Mouse (Mus musculus) stomach, embryonic 14.5 days (tissue): ENCODE data around the gene Gmds. TPM values are rescaled to one million over a fixed set of nuclear protein-coding genes. Genes with fewer than 3 reads are reported as not detected.

ENCODE experiments used
- ATAC-seq: fragments of 200-750 bp; cut with Nextera tagmentation; 2 replicates; pipeline ENCODE4 v1.8.0; 2017; ENCODE audit warnings: low read depth, moderate TSS enrichment; ENCODE audit not compliant: insufficient number of reproducible peaks, insufficient read depth, low FRiP score
- H3K27ac ChIP-seq: fragments of 300-500 bp; sonication (generic); 2 replicates; pipeline ENCODE4 v1.5.1; 2014; ENCODE audit warnings: mild to moderate bottlenecking, low read length, moderate library complexity, mixed read lengths
- H3K27me3 ChIP-seq: fragments of 300-500 bp; sonication (generic); 2 replicates; pipeline ENCODE4 v1.6.1; 2014; ENCODE audit warnings: low read length, control low read depth, mixed read lengths; ENCODE audit not compliant: control insufficient read depth, insufficient read depth
- H3K36me3 ChIP-seq: fragments of 300-500 bp; sonication (generic); 2 replicates; pipeline ENCODE4 v1.6.1; 2014; ENCODE audit warnings: mild to moderate bottlenecking, control low read depth, low read length, moderate library complexity, mixed read lengths; ENCODE audit not compliant: control insufficient read depth, insufficient read depth
- H3K4me1 ChIP-seq: fragments of 300-500 bp; sonication (generic); 2 replicates; pipeline ENCODE4 v1.6.1; 2014; ENCODE audit warnings: low read length, control low read depth, mixed read lengths; ENCODE audit not compliant: control insufficient read depth, insufficient read depth
- H3K4me2 ChIP-seq: fragments of 300-500 bp; sonication (generic); replicated peaks from 2 replicates; pipeline ENCODE4 v1.6.1; 2014; ENCODE audit warnings: low read depth, low read length, control low read depth
- H3K4me3 ChIP-seq: fragments of 300-500 bp; sonication (generic); 2 replicates; pipeline ENCODE4 v1.5.1; 2014; ENCODE audit warnings: low read depth, low read length, control low read depth
- H3K9ac ChIP-seq: fragments of 300-500 bp; sonication (generic); replicated peaks from 2 replicates; pipeline ENCODE4 v1.6.1; 2014; ENCODE audit warnings: low read depth, mild to moderate bottlenecking, control low read depth, low read length, moderate library complexity, mixed read lengths
- H3K9me3 ChIP-seq: fragments of 300-500 bp; sonication (generic); 2 replicates; pipeline ENCODE4 v1.6.1; 2016; ENCODE audit warnings: low read depth, low read length, control low read depth; ENCODE audit not compliant: control insufficient read depth
- WGBS: fragments of 180-500 bp; shearing (Covaris S2); extraction: QIAGEN DNeasy Blood & Tissue Kit; methylation state at CpG from one replicate; pipeline ENCODE4 v1.1.7; 2014; 5-methylcytosine and 5-hydroxymethylcytosine counted together
- polyA plus RNA-seq: library from polyadenylated mRNA; unstranded; fragments of >200 nt; fragmentation: Nextera tagmentation; extraction: Ambion mirVana; gene quantifications from 2 replicates; pipeline ENCODE4 v1.2.1, GENCODE M21; 2014

Gmds gene
- polyA plus RNA-seq, 1 experiment from 2014 or later, result 47.8 TPM

GRCm38 (mm10) chr13:31835802-31836201 is 502.7 kb downstream of the Gmds start:
- no peak overlapping the region for H3K27ac ChIP-seq
- ATAC-seq, result no peak
- no peaks in the 10 kb centered on the region for H3K4me1 ChIP-seq
- no peaks in the 10 kb centered on the region for H3K36me3 ChIP-seq
- no peaks in the 10 kb centered on the region for H3K27me3 ChIP-seq
- H3K4me2 ChIP-seq, result no peak overlapping the region
- 64% methylated on average over 4 of the region's 4 CpGs for WGBS
- no peaks in the 10 kb centered on the region for H3K9me3 ChIP-seq
- H3K9ac ChIP-seq, result no peak overlapping the region
- no peak overlapping the region for H3K4me3 ChIP-seq

DNA sequence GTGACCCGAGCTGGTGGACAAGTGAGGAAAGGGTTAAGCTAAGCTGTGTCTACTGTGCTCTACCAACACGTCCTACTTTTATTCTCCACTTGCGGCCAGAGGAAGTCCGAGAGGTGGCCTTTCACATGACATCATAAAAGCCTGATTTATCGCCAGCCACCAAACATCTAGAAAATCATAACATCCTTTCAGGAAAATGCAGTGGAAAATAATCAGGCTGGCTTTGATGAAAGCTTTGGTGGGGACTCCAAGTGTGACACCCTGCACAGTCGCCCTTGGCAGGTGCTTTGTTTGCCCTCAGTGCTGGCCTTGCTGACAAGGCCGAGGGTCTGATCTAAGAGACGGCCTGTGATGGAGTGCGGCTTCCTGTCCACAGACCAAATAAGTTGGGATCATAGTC is 508.2 kb downstream of the Gmds start:
- H3K4me1 ChIP-seq, result no peaks in the 10 kb centered on the region
- H3K27me3 ChIP-seq, result no peaks in the 10 kb centered on the region
- no peaks in the 10 kb centered on the region for H3K36me3 ChIP-seq
- H3K9me3 ChIP-seq, result no peaks in the 10 kb centered on the region
- no peak overlapping the region for H3K4me3 ChIP-seq
- WGBS, result 46% methylated on average over 9 of the region's 9 CpGs
- ATAC-seq, result no peak
- H3K27ac ChIP-seq, result no peak overlapping the region
- H3K9ac ChIP-seq, result no peak overlapping the region
- H3K4me2 ChIP-seq, result no peak overlapping the region

GRCm38 (mm10) chr13:31828446-31828845 is 510.1 kb downstream of the Gmds start:
- H3K4me2 ChIP-seq, result no peak overlapping the region
- 0 out of 2 replicates have a peak, but pooled peaks cover 2% of the 10 kb centered on the region for H3K27me3 ChIP-seq
- H3K4me3 ChIP-seq, result no peak overlapping the region
- no peaks in the 10 kb centered on the region for H3K9me3 ChIP-seq
- no peaks in the 10 kb centered on the region for H3K4me1 ChIP-seq
- no peaks in the 10 kb centered on the region for H3K36me3 ChIP-seq
- 85% methylated on average over 4 of the region's 4 CpGs for WGBS
- no peak overlapping the region for H3K9ac ChIP-seq
- no peak overlapping the region for H3K27ac ChIP-seq
- ATAC-seq, result no peak

DNA sequence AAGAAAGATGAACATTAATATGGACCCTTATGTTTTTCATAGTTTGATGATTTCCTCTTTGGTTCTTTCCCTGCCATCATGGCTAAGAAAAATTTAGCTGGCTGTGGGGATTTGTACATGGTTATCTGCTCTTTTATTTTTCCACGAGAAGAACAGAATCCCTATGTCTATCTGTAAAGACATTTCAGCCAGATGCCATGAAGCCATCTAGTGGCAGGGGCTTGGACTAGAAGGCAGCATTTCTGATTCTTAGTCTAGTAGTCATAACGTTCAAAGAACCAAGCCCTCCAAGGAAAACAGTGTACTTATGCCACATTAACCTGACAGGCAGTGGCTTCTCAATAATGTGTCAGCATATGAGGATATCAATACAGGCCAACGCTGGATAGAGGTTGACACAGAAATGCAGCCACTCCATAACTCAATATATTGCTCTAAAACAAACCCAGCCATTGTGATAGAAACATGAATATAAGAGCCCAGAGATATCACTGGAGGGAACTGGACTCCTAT is 510.7 kb downstream of the Gmds start:
- Histone ChIP-seq H3K27me3 (0 out of 2 replicates have a peak, but pooled peaks cover 2% of the 10 kb centered on the region), H3K4me2 (no peak overlapping the region), H3K9ac (no peak overlapping the region), H3K4me3 (no peak overlapping the region), H3K4me1 (no peaks in the 10 kb centered on the region), H3K27ac (no peak overlapping the region), H3K9me3 (no peaks in the 10 kb centered on the region), H3K36me3 (no peaks in the 10 kb centered on the region)
- no peak for ATAC-seq
- WGBS, result 44% methylated on average over 3 of the region's 3 CpGs

DNA sequence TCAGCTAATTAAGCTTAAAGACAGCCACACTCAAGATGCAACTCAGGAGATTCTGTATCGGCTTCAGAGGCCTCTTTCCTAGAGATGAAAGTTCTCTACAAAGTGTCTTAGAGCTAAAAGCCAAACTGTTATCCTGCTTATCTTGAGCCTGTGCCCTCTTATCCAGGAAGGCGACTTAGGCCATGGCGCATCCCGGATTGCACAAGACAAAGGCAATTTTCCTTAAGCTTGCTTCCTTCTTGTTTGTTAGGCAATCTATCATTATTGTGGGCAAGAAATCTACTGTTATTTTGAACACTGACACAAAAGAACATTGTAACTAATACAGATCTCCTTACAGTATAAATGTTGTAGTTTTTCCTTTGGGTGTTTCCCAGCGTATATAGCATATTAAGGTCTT is 511.4 kb downstream of the Gmds start:
- Histone ChIP-seq H3K4me2 (no peak overlapping the region), H3K27ac (no peak overlapping the region), H3K4me1 (no peaks in the 10 kb centered on the region), H3K4me3 (no peak overlapping the region), H3K27me3 (0 out of 2 replicates have a peak, but pooled peaks cover 2% of the 10 kb centered on the region), H3K9me3 (no peaks in the 10 kb centered on the region), H3K36me3 (no peaks in the 10 kb centered on the region), H3K9ac (no peak overlapping the region)
- 77% methylated on average over 5 of the region's 5 CpGs for WGBS
- ATAC-seq, result no peak

GRCm38 (mm10) chr13:31825180-31825579 is 513.4 kb downstream of the Gmds start:
- no peak for ATAC-seq
- Histone ChIP-seq H3K27me3 (0 out of 2 replicates have a peak, but pooled peaks cover 6% of the 10 kb centered on the region), H3K9ac (no peak overlapping the region), H3K4me3 (no peak overlapping the region), H3K4me2 (no peak overlapping the region), H3K36me3 (no peaks in the 10 kb centered on the region), H3K4me1 (no peaks in the 10 kb centered on the region), H3K27ac (no peak overlapping the region), H3K9me3 (no peaks in the 10 kb centered on the region)
- 86% methylated on average over 1 of the region's 1 CpGs for WGBS

DNA sequence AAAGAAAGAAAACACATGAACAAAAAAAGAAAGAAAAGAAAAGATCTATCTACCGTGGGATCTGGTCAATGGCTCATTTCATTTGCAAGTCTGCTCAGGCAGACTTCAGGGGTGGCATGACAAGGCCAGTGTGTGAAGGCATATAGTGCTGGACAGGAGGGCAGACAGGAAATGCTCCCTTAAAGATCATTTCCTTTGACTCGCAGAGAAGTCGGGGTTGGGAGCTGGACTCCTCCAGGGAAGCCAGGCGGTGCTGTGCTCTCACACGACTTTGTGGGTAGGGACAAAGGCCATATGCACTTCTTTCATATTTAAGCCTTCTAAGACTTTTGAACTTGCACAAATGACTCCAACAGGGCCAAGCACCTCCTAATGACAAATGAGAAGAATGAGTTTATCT is 515.2 kb downstream of the Gmds start:
- no peaks in the 10 kb centered on the region for H3K4me1 ChIP-seq
- H3K27me3 ChIP-seq, result 0 out of 2 replicates have a peak, but pooled peaks cover 17% of the 10 kb centered on the region
- no peak overlapping the region for H3K27ac ChIP-seq
- no peak overlapping the region for H3K9ac ChIP-seq
- no peaks in the 10 kb centered on the region for H3K36me3 ChIP-seq
- H3K4me3 ChIP-seq, result no peak overlapping the region
- ATAC-seq, result no peak
- H3K9me3 ChIP-seq, result no peaks in the 10 kb centered on the region
- H3K4me2 ChIP-seq, result no peak overlapping the region
- WGBS, result 39% methylated on average over 5 of the region's 5 CpGs

DNA sequence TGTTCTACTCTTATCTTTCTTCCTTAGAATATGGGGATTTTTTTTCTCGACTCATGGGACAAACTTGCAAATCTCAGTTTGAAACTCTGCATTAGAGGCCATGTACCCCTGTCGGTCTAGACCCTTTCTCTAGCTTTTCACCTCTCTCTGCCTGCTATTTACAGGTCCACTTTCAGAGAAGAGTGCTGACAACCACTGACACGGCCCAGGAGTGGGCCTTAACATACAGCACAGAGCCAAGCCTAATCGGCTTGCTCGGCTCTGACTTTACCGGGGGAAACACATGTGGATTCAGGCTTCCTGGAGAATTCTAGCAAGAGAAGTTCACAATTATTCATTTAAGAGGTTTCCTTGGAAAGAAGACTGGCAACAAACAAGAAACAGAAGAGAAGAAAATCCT is 517.5 kb downstream of the Gmds start:
- Histone ChIP-seq H3K9me3 (no peaks in the 10 kb centered on the region), H3K4me3 (peak overlapping the region; percentile 29), H3K9ac (no peak overlapping the region), H3K27me3 (peaks cover 32% of the 10 kb centered on the region), H3K4me1 (no peaks in the 10 kb centered on the region), H3K27ac (no peak overlapping the region), H3K4me2 (peak overlapping the region; percentile 43), H3K36me3 (no peaks in the 10 kb centered on the region)
- ATAC-seq, result no peak
- WGBS, result 30% methylated on average over 6 of the region's 6 CpGs

DNA sequence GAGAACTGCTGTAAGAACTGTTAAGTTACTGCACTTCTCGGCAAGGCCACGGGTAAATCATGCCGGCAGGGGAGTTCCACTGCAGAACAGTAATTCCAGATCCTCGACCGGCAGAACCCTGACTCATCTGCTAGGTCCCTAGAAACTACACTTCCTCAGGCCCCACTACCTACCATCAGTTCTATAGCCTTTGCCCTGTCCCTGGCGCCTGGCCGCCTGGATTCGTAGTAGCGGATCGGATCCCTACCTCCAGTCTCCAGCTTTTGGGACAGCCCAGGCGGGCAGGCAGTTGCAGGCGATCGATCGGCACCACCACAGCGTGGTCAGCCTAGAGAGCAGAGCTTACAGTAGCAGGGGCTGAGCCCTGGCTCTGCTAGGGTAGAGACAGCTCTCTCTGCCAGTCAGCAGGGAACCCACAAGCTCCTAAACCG is 517.9 kb downstream of the Gmds start:
- peak overlapping the region; percentile 43 for H3K4me2 ChIP-seq
- peak overlapping the region; percentile 29 for H3K4me3 ChIP-seq
- no peak overlapping the region for H3K27ac ChIP-seq
- 6% methylated on average over 16 of the region's 16 CpGs for WGBS
- peaks cover 37% of the 10 kb centered on the region for H3K27me3 ChIP-seq
- H3K4me1 ChIP-seq, result no peaks in the 10 kb centered on the region
- no peaks in the 10 kb centered on the region for H3K9me3 ChIP-seq
- H3K36me3 ChIP-seq, result no peaks in the 10 kb centered on the region
- H3K9ac ChIP-seq, result no peak overlapping the region
- ATAC-seq, result peak; percentile 70; the same call in 1 of the 2 replicates
